Mouse (Mus musculus) kidney, postnatal 0 days (tissue): ENCODE measurements around the gene Dock2. TPM values are rescaled to one million over a fixed set of nuclear protein-coding genes. Genes with fewer than 3 reads are reported as not detected.

Source experiments
- ATAC-seq: fragments of 200-750 bp; cut with Nextera tagmentation; replicated peaks from 2 replicates; pipeline ENCODE4 v1.8.0; 2017; ENCODE audit warnings: low read depth, moderate number of reproducible peaks, moderate TSS enrichment, moderate library complexity; ENCODE audit not compliant: low FRiP score
- DNase-seq: peaks from one replicate; pipeline ENCODE4 v3.0.0-alpha.2; 2016; ENCODE audit warnings: low spot score
- H3K27ac ChIP-seq: fragments of 300-500 bp; sonication (generic); 2 replicates; pipeline ENCODE4 v1.5.1; 2014; ENCODE audit warnings: mild to moderate bottlenecking
- H3K27me3 ChIP-seq: fragments of 300-500 bp; sonication (generic); 2 replicates; pipeline ENCODE4 v1.6.1; 2014; ENCODE audit warnings: low read length, mixed read lengths; ENCODE audit not compliant: insufficient read depth
- H3K36me3 ChIP-seq: fragments of 300-500 bp; sonication (generic); 2 replicates; pipeline ENCODE4 v1.6.1; 2014; ENCODE audit warnings: low read length, mixed read lengths; ENCODE audit not compliant: insufficient read depth
- H3K4me1 ChIP-seq: fragments of 300-500 bp; sonication (generic); replicated peaks from 2 replicates; pipeline ENCODE4 v1.6.1; 2014; ENCODE audit warnings: antibody characterized with exemption, low read length, mixed read lengths; ENCODE audit not compliant: insufficient read depth
- H3K4me2 ChIP-seq: fragments of 300-500 bp; sonication (generic); 2 replicates; pipeline ENCODE4 v1.6.1; 2014; ENCODE audit warnings: mild to moderate bottlenecking, low read length, moderate library complexity, mixed read lengths
- H3K4me3 ChIP-seq: fragments of 300-500 bp; sonication (generic); replicated peaks from 2 replicates; pipeline ENCODE4 v1.5.1; 2014; ENCODE audit warnings: low read depth, low read length
- H3K9ac ChIP-seq: fragments of 300-500 bp; sonication (generic); 2 replicates; pipeline ENCODE4 v1.6.1; 2014; ENCODE audit warnings: low read depth, low read length
- H3K9me3 ChIP-seq: fragments of 300-500 bp; sonication (generic); replicated peaks from 2 replicates; pipeline ENCODE4 v1.6.1; 2016; ENCODE audit warnings: low read length, inconsistent platforms, mixed read lengths
- CTCF ChIP-seq: IDR thresholded peaks from 2 replicates; pipeline ENCODE4 v1.5.1; 2016; ENCODE audit warnings: antibody characterized with exemption, low read depth, mild to moderate bottlenecking, moderate library complexity
- WGBS: fragments of 180-500 bp; shearing (Covaris S2); extraction: QIAGEN DNeasy Blood & Tissue Kit; methylation state at CpG from one replicate; pipeline ENCODE4 v1.1.7; 2014; 5-methylcytosine and 5-hydroxymethylcytosine counted together
- polyA plus RNA-seq: library from polyadenylated mRNA; unstranded; fragments of >200 nt; fragmentation: Nextera tagmentation; extraction: Ambion mirVana; gene quantifications from 2 replicates; pipeline ENCODE4 v1.2.1, GENCODE M21; 2015

The Dock2 gene
- polyA plus RNA-seq, 1 experiment from 2014 or later, result 1.1 TPM

- no peaks in the 10 kb centered on the region for H3K36me3 ChIP-seq
- H3K4me3 ChIP-seq, result no peak overlapping the region
- WGBS, result 78% methylated on average over 3 of the region's 3 CpGs
- no peaks in the 10 kb centered on the region for H3K4me1 ChIP-seq
- H3K27me3 ChIP-seq, result no peaks in the 10 kb centered on the region
- no peaks in the 10 kb centered on the region for H3K9me3 ChIP-seq
- DNase-seq (no peak), ATAC-seq (no peak)
- no peak overlapping the region for H3K9ac ChIP-seq
- TF ChIP-seq CTCF, result no peak
- no peak overlapping the region for H3K4me2 ChIP-seq
- no peak overlapping the region for H3K27ac ChIP-seq
Observed at GRCm38 (mm10) chr11:34778351-34778750, 5.3 kb downstream of the Dock2 start.

GRCm38 (mm10) chr11:34777529-34777928 is 6.2 kb downstream of the Dock2 start:
- Histone ChIP-seq H3K4me2 (no peak overlapping the region), H3K4me1 (no peaks in the 10 kb centered on the region), H3K9me3 (no peaks in the 10 kb centered on the region), H3K27me3 (no peaks in the 10 kb centered on the region), H3K36me3 (no peaks in the 10 kb centered on the region), H3K9ac (no peak overlapping the region), H3K27ac (no peak overlapping the region), H3K4me3 (no peak overlapping the region)
- 88% methylated on average over 4 of the region's 4 CpGs for WGBS
- ATAC-seq (no peak), DNase-seq (no peak)
- TF ChIP-seq CTCF, result no peak

GRCm38 (mm10) chr11:34776054-34776453 is 7.6 kb downstream of the Dock2 start:
- Histone ChIP-seq H3K27me3 (no peaks in the 10 kb centered on the region), H3K4me1 (no peaks in the 10 kb centered on the region), H3K27ac (no peak overlapping the region), H3K9me3 (no peaks in the 10 kb centered on the region), H3K4me3 (no peak overlapping the region), H3K9ac (no peak overlapping the region), H3K36me3 (no peaks in the 10 kb centered on the region), H3K4me2 (no peak overlapping the region)
- 30% methylated on average over 2 of the region's 2 CpGs for WGBS
- DNase-seq (no peak), ATAC-seq (no peak)
- no peak for TF ChIP-seq CTCF

GRCm38 (mm10) chr11:34774636-34775035 is 9.1 kb downstream of the Dock2 start:
- no peak for TF ChIP-seq CTCF
- DNase-seq, result no peak
- Histone ChIP-seq H3K4me2 (no peak overlapping the region), H3K27me3 (no peaks in the 10 kb centered on the region), H3K27ac (no peak overlapping the region), H3K9ac (no peak overlapping the region), H3K36me3 (no peaks in the 10 kb centered on the region), H3K4me1 (no peaks in the 10 kb centered on the region), H3K9me3 (no peaks in the 10 kb centered on the region), H3K4me3 (no peak overlapping the region)
- ATAC-seq, result no peak
- 88% methylated on average over 2 of the region's 2 CpGs for WGBS

GRCm38 (mm10) chr11:34773304-34773895 is 10.3 kb downstream of the Dock2 start:
- no peak for TF ChIP-seq CTCF
- Histone ChIP-seq H3K4me3 (no peak overlapping the region), H3K9ac (no peak overlapping the region), H3K4me1 (no peaks in the 10 kb centered on the region), H3K9me3 (no peaks in the 10 kb centered on the region), H3K27ac (no peak overlapping the region), H3K27me3 (no peaks in the 10 kb centered on the region), H3K36me3 (no peaks in the 10 kb centered on the region), H3K4me2 (no peak overlapping the region)
- ATAC-seq (no peak), DNase-seq (no peak)
- 77% methylated on average over 9 of the region's 9 CpGs for WGBS

- peak; percentile 42 for DNase-seq
Observed at GRCm38 (mm10) chr11:34771221-34771986, 12.3 kb downstream of the Dock2 start.

More at GRCm38 (mm10) chr11:34771221-34771986, 12.3 kb downstream of the Dock2 start:
- Histone ChIP-seq H3K4me3 (no peak overlapping the region), H3K9ac (no peak overlapping the region), H3K36me3 (no peaks in the 10 kb centered on the region), H3K27ac (no peak overlapping the region), H3K4me2 (no peak overlapping the region), H3K4me1 (no peaks in the 10 kb centered on the region), H3K9me3 (no peaks in the 10 kb centered on the region), H3K27me3 (no peaks in the 10 kb centered on the region)
- ATAC-seq, result peak; percentile 57; the same call in 1 of the 2 replicates
- no peak for TF ChIP-seq CTCF
- WGBS, result 54% methylated on average over 12 of the region's 12 CpGs
